Mouse (Mus musculus): ENCODE data around the gene D130043K22Rik. TPM values are rescaled to one million over a fixed set of nuclear protein-coding genes. Genes with fewer than 3 reads are reported as not detected.
A peak's percentile ranks its signal among the peaks of the same experiment; 100 is the strongest.

D130043K22Rik gene
- total and polyA plus RNA-seq, 3 experiments = 0.55 TPM; not detected in 2

DNA sequence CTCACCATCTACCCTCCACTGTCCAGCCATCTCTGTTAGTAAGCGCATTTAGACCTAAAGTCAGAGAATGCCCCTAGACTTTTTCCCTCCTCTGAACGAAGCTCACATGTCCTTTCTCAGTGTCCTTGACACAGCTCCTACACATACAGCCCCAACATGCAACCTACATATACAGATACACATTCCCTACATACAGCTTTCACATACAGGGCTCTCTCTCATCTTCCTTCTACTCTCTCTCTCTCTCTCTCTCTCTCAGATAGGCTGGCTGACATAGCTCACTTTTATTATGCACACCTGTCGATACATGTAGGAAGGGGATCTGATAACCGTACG is 91.8 kb downstream of the D130043K22Rik start:
- H3K27me3 ChIP-seq (ENCODE audit: insufficient read depth, low read length) = peaks cover 13% of the 10 kb centered on the region
- H3K4me1 ChIP-seq (ENCODE audit: insufficient read depth, low read depth, low read length) = peaks cover 6% of the 10 kb centered on the region; the same call in 1 of the 2 replicates
- DNase-seq (ENCODE audit: low spot score) (no peak), ATAC-seq (ENCODE audit: extremely low read depth, insufficient number of reproducible peaks, low FRiP score, poor library complexity, severe bottlenecking) (no peak)
- H3K36me3 ChIP-seq (replicated peaks) = no peaks in the 10 kb centered on the region
- TF ChIP-seq GATA1 (IDR thresholded peaks at IDR 0.05; ENCODE audit: borderline replicate concordance, low read length) = no peak
- no peak for TF ChIP-seq POLR2AphosphoS5 (IDR thresholded peaks at IDR 0.05; ENCODE audit: insufficient replicate concordance, low read depth, low read length)
- TF ChIP-seq GATA2 (IDR thresholded peaks at IDR 0.05; ENCODE audit: borderline replicate concordance, low read depth, low read length) = no peak
- no peak for TF ChIP-seq CTCF (IDR thresholded peaks at IDR 0.05; ENCODE audit: low read depth, low read length)
- no peak for TF ChIP-seq TAL1 (conservative IDR thresholded peaks at IDR 0.05; ENCODE audit: low read depth, low read length)
- no peak overlapping the region for H3K4me3 ChIP-seq (ENCODE audit: low read depth, low read length)
- H3K9me3 ChIP-seq (replicated peaks) = no peaks in the 10 kb centered on the region

DNA sequence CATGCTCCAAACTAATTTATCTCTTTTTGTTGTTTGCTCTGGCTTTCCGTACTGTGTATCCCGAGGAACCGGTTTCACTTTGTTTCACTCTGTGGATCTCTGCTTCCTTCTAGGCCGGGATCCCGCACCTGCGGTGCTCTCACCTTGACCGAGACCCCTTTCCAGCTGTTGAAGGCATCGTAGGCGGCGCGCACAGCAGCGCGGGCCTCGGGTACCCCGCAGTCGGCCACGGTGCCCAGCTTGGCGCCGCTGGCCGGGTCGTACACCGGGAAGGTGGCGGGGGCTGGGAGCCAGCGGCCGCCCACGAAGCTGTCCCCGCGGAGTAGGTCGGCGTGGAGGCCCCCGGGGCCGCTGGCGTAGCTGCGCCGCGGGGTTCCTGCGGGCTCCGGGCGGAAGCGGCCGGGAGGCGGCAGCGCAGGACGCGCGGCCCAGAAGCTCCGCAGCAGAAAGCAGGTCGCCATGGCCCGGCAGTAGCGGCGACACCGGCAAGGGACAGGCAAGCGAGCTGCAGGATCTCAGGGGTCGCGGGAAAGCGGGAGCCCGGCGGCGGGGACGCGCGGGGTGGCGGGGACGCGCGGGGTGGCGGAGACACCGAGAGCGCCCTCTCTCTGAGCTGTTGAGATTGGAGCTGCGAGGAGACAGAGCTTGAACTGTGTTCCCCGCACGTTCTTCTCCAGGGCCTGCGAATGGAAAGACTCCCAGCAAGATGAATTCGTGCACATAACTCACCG is 92.3 kb downstream of the D130043K22Rik start, which contains the start of gene Aldh5a1:
Gene Aldh5a1, minus strand, starts transcription at position 554 of the 731 bp plus-strand sequence.
- no peak for DNase-seq (ENCODE audit: low spot score)
- Histone ChIP-seq H3K36me3 (replicated peaks) (no peaks in the 10 kb centered on the region), H3K4me1 (ENCODE audit: insufficient read depth, low read depth, low read length) (peaks cover 6% of the 10 kb centered on the region; the same call in 1 of the 2 replicates), H3K4me3 (ENCODE audit: low read depth, low read length) (no peak within 1 kb of the TSS), H3K27me3 (ENCODE audit: insufficient read depth, low read length) (peaks cover 13% of the 10 kb centered on the region), H3K9me3 (replicated peaks) (no peaks in the 10 kb centered on the region)
- no peak for TF ChIP-seq GATA1 (IDR thresholded peaks at IDR 0.05; ENCODE audit: borderline replicate concordance, low read length)
- no peak for TF ChIP-seq TAL1 (conservative IDR thresholded peaks at IDR 0.05; ENCODE audit: low read depth, low read length)
- TF ChIP-seq POLR2AphosphoS5 (IDR thresholded peaks at IDR 0.05; ENCODE audit: insufficient replicate concordance, low read depth, low read length) = no peak
- TF ChIP-seq GATA2 (IDR thresholded peaks at IDR 0.05; ENCODE audit: borderline replicate concordance, low read depth, low read length) = no peak
- no peak for TF ChIP-seq CTCF (IDR thresholded peaks at IDR 0.05; ENCODE audit: low read depth, low read length)
- no peak for ATAC-seq (ENCODE audit: extremely low read depth, insufficient number of reproducible peaks, low FRiP score, poor library complexity, severe bottlenecking)

DNA sequence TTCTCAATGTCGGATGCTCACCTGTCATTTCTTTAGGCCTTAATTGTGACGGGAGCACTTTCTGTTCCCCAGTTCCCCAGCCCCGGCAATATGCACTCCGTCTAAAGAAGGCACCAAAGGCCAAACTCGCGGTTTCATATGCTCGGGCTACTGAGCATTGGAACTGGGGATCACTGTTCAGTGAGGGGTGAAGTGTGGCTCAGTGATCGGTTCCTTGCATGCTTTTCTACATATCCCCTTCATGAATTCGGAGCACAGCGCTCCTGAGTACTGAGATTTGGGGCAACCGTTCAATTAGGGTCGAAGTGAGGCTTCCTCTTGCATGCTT is 92.9 kb downstream of the D130043K22Rik start:
- Histone ChIP-seq H3K9me3 (replicated peaks) (no peaks in the 10 kb centered on the region), H3K27me3 (ENCODE audit: insufficient read depth, low read length) (peaks cover 13% of the 10 kb centered on the region), H3K4me3 (ENCODE audit: low read depth, low read length) (no peak overlapping the region), H3K36me3 (replicated peaks) (no peaks in the 10 kb centered on the region), H3K4me1 (ENCODE audit: insufficient read depth, low read depth, low read length) (peaks cover 6% of the 10 kb centered on the region; the same call in 1 of the 2 replicates)
- ATAC-seq (ENCODE audit: extremely low read depth, insufficient number of reproducible peaks, low FRiP score, poor library complexity, severe bottlenecking) (no peak), DNase-seq (ENCODE audit: low spot score) (no peak)
- TF ChIP-seq GATA2 (IDR thresholded peaks at IDR 0.05; ENCODE audit: borderline replicate concordance, low read depth, low read length) (no peak), POLR2AphosphoS5 (IDR thresholded peaks at IDR 0.05; ENCODE audit: insufficient replicate concordance, low read depth, low read length) (no peak), CTCF (IDR thresholded peaks at IDR 0.05; ENCODE audit: low read depth, low read length) (no peak), TAL1 (conservative IDR thresholded peaks at IDR 0.05; ENCODE audit: low read depth, low read length) (no peak), GATA1 (IDR thresholded peaks at IDR 0.05; ENCODE audit: borderline replicate concordance, low read length) (no peak)

DNA sequence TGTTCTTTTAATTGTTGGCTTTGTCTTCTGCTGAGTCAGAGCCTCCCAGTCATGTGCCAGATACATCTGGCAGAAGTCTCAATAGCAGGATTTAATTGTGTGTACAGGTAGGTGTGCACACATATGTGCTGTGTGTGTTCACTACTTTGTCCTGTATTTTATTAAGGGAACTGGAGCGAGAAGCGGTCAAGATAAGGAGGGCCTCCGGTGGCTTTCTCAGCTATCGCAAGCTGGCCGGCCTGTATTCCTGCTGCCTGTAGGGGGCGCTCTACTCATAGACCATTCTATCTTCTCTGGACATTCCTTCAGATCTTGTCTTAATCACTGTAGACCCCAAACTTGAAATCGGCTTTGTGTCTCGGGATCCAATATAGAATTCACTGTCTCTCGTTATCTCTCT is 93.7 kb downstream of the D130043K22Rik start:
- Histone ChIP-seq H3K4me1 (ENCODE audit: insufficient read depth, low read depth, low read length) (no peaks in the 10 kb centered on the region), H3K4me3 (ENCODE audit: low read depth, low read length) (no peak overlapping the region), H3K27me3 (ENCODE audit: insufficient read depth, low read length) (peaks cover 12% of the 10 kb centered on the region), H3K9me3 (replicated peaks) (no peaks in the 10 kb centered on the region), H3K36me3 (replicated peaks) (no peaks in the 10 kb centered on the region)
- ATAC-seq (ENCODE audit: extremely low read depth, insufficient number of reproducible peaks, low FRiP score, poor library complexity, severe bottlenecking) = no peak
- peak; percentile 13 for DNase-seq (ENCODE audit: low spot score)
- TF ChIP-seq TAL1 (conservative IDR thresholded peaks at IDR 0.05; ENCODE audit: low read depth, low read length) (no peak), CTCF (IDR thresholded peaks at IDR 0.05; ENCODE audit: low read depth, low read length) (peak; percentile 39; the same call in 1 of the 2 replicates), GATA1 (IDR thresholded peaks at IDR 0.05; ENCODE audit: borderline replicate concordance, low read length) (no peak), POLR2AphosphoS5 (IDR thresholded peaks at IDR 0.05; ENCODE audit: insufficient replicate concordance, low read depth, low read length) (no peak), GATA2 (IDR thresholded peaks at IDR 0.05; ENCODE audit: borderline replicate concordance, low read depth, low read length) (no peak)

DNA sequence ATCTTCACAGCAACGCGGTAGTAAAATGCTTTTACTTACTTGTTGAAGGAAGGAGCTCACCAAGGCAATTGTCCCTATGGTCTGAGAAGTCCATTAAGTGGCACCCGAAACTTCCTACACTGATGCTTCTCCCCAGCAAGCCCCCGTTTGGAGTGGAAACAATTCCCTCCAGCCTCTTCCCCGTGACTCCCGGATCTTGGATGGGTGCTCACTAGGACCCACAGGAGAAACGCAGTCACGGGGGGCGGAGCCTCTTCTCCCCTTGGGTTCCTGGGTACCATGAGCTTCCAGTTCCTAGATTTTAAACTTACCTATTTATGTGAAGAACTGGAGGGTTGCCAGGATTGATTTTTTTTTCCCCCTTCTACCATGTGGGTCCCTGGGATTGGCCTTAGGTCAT is 94.5 kb downstream of the D130043K22Rik start:
- H3K36me3 ChIP-seq (replicated peaks) = no peaks in the 10 kb centered on the region
- no peak overlapping the region for H3K4me3 ChIP-seq (ENCODE audit: low read depth, low read length)
- H3K9me3 ChIP-seq (replicated peaks) = no peaks in the 10 kb centered on the region
- peaks cover 12% of the 10 kb centered on the region for H3K27me3 ChIP-seq (ENCODE audit: insufficient read depth, low read length)
- TF ChIP-seq CTCF (IDR thresholded peaks at IDR 0.05; ENCODE audit: low read depth, low read length) = no peak
- TF ChIP-seq POLR2AphosphoS5 (IDR thresholded peaks at IDR 0.05; ENCODE audit: insufficient replicate concordance, low read depth, low read length) = no peak
- no peak for TF ChIP-seq GATA1 (IDR thresholded peaks at IDR 0.05; ENCODE audit: borderline replicate concordance, low read length)
- TF ChIP-seq TAL1 (conservative IDR thresholded peaks at IDR 0.05; ENCODE audit: low read depth, low read length) = no peak
- no peak for TF ChIP-seq GATA2 (IDR thresholded peaks at IDR 0.05; ENCODE audit: borderline replicate concordance, low read depth, low read length)
- no peaks in the 10 kb centered on the region for H3K4me1 ChIP-seq (ENCODE audit: insufficient read depth, low read depth, low read length)
- DNase-seq (ENCODE audit: low spot score) (no peak), ATAC-seq (ENCODE audit: extremely low read depth, insufficient number of reproducible peaks, low FRiP score, poor library complexity, severe bottlenecking) (no peak)

DNA sequence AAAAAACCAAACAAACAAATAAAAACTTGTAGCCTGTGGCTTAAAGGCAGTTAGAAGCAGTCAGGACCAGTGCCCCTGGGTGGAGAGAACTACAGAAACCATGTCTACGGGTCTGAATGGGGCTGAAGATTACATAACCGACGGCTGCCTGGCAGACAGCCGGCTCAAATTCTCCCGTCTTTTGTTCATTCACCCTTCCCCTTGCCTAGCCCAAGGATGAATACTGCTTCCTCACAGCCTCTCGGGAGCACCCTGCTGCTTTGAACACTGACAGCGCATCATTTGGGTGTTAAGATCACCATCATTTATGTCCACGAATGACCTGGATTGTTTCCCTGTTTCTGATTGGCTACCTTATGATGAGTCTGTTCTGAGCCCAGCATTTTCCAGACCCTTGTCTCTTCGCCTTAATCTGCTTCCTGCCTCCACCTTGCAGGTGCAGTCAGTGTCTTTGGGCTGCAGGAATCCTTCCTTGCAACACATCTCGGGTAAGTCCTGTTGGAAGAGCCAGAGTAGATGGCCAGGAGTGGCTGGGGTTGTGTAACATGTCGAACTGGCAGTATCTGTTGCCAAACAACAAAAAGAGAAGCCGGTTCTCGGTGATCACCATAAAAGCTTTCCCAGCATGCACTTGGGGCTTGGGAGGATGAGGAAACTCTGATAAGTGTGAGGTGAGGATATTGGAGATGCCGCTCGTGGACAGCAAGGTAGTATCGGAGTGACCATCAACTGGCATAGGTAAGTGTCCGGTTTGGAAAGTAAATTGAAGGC is 97.8 kb downstream of the D130043K22Rik start, which contains the start of gene Gpld1:
Gene Gpld1, plus strand, starts transcription at position 641 of the 771 bp plus-strand sequence.
- Histone ChIP-seq H3K4me3 (ENCODE audit: low read depth, low read length) (no peak within 1 kb of the TSS), H3K27me3 (ENCODE audit: insufficient read depth, low read length) (peaks cover 8% of the 10 kb centered on the region), H3K36me3 (replicated peaks) (no peaks in the 10 kb centered on the region), H3K9me3 (replicated peaks) (no peaks in the 10 kb centered on the region), H3K4me1 (ENCODE audit: insufficient read depth, low read depth, low read length) (no peaks in the 10 kb centered on the region)
- TF ChIP-seq POLR2AphosphoS5 (IDR thresholded peaks at IDR 0.05; ENCODE audit: insufficient replicate concordance, low read depth, low read length) = no peak
- no peak for TF ChIP-seq CTCF (IDR thresholded peaks at IDR 0.05; ENCODE audit: low read depth, low read length)
- no peak for TF ChIP-seq TAL1 (conservative IDR thresholded peaks at IDR 0.05; ENCODE audit: low read depth, low read length)
- TF ChIP-seq GATA2 (IDR thresholded peaks at IDR 0.05; ENCODE audit: borderline replicate concordance, low read depth, low read length) = no peak
- no peak for TF ChIP-seq GATA1 (IDR thresholded peaks at IDR 0.05; ENCODE audit: borderline replicate concordance, low read length)
- no peak for ATAC-seq (ENCODE audit: extremely low read depth, insufficient number of reproducible peaks, low FRiP score, poor library complexity, severe bottlenecking)
- no peak for DNase-seq (ENCODE audit: low spot score)
